Comparison of ENCODE assay signal across 12 mouse cellular contexts in the genomic region with DNA sequence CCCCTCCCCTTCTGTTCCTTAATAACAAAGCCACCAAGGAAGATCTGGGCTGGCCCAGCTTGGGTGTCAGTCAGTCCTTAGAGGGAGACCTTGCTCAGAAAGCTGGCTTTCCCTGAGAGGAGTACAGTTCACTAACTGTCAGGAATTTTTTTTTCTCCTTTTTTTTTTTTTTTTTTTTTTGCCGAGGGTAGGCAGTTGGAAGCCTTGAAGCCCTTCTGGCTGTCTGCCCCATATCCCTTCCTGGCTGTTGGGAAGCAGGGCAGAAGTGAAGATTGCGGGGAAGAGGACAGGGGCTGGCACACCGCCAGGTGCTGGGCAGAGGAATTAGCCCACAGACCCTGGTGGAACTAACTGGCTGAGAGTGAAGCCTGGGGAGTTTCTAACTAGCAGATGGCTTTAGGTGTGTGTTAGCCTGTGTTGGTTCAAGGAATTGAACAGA. TPM values are rescaled to one million over a fixed set of nuclear protein-coding genes. Genes with fewer than 3 reads are reported as not detected.
DNase-seq lines count a peak whose midpoint lies in the region; ATAC-seq lines count a peak whose summit lies in the region.
"Had no signal": no experiment of that assay in that cellular context is flagged by ENCODE, and none has a peak within 500 bp of the region (broad histone marks: within the 10 kb centered on the region; RNA-seq: fewer than 3 reads in every experiment).

No protein-coding gene starts in this region.

- no peaks in the 10 kb centered on the region for H3K9me3 ChIP-seq in lung, embryonic 16.5 days (ENCODE audit: control insufficient read depth, low read length)
- no peaks in the 10 kb centered on the region for H3K9me3 ChIP-seq in hindbrain, embryonic 14.5 days (ENCODE audit: control insufficient read depth, low read length)
- H3K9me3 ChIP-seq in midbrain, embryonic 14.5 days (ENCODE audit: control insufficient read depth, low read length) = no peaks in the 10 kb centered on the region
- H3K9me3 ChIP-seq: stomach, embryonic 15.5 days had no signal

- peaks cover 14% of the 10 kb centered on the region for H3K4me1 ChIP-seq in lung, embryonic 16.5 days (replicated peaks; ENCODE audit: control insufficient read depth, insufficient read depth, low read length)
- peaks cover 23% of the 10 kb centered on the region for H3K4me1 ChIP-seq in hindbrain, embryonic 14.5 days (replicated peaks; ENCODE audit: control insufficient read depth, insufficient read depth, low read length)
- H3K4me1 ChIP-seq in midbrain, embryonic 14.5 days (ENCODE audit: control insufficient read depth, insufficient read depth, low read length) = peaks cover 8% of the 10 kb centered on the region

- no peaks in the 10 kb centered on the region for H3K27me3 ChIP-seq in lung, embryonic 16.5 days (ENCODE audit: control insufficient read depth, insufficient read depth, low read depth, low read length)
- no peaks in the 10 kb centered on the region for H3K27me3 ChIP-seq in hindbrain, embryonic 14.5 days (ENCODE audit: control insufficient read depth, insufficient read depth, low read length)
- no peaks in the 10 kb centered on the region for H3K27me3 ChIP-seq in midbrain, embryonic 14.5 days (ENCODE audit: control insufficient read depth, insufficient read depth, low read length)
- H3K27me3 ChIP-seq: stomach, embryonic 15.5 days had no signal

- ATAC-seq in lung, embryonic 16.5 days (ENCODE audit: low read depth) = peak; percentile 36; the same call in 1 of the 2 replicates
- ATAC-seq in hindbrain, embryonic 14.5 days (ENCODE audit: low FRiP score) = peak; percentile 63; the same call in 1 of the 2 replicates
- no peak for ATAC-seq in midbrain, embryonic 14.5 days (ENCODE audit: low FRiP score, low TSS enrichment)

- no peak overlapping the region for H3K4me3 ChIP-seq in lung, embryonic 16.5 days (ENCODE audit: low read length)
- H3K4me3 ChIP-seq in hindbrain, embryonic 14.5 days (replicated peaks; ENCODE audit: low read length) = no peak overlapping the region
- no peak overlapping the region for H3K4me3 ChIP-seq in midbrain, embryonic 14.5 days (replicated peaks; ENCODE audit: low read depth, low read length)
- H3K4me3 ChIP-seq: erythroblast, embryonic 14.5 days; stomach, embryonic 15.5 days had no signal

- peak; percentile 25 for DNase-seq in adrenal gland, postnatal 14 days
- no peak for DNase-seq in adrenal gland, postnatal 36 days
- DNase-seq in lung, postnatal 4 days = no peak
- peak; percentile 64 for DNase-seq in hindbrain, embryonic 14.5 days (ENCODE audit: low spot score)
- peak; percentile 67 for DNase-seq in midbrain, embryonic 14.5 days
- DNase-seq in embryo, embryonic 9.5 days (ENCODE audit: extremely low spot score) = no peak
- DNase-seq in right cerebral cortex, postnatal 4 days = no peak
- DNase-seq: cerebellum, adult 9-11 months; heart, postnatal 14 days had no signal

- no peak overlapping the region for H3K9ac ChIP-seq in lung, embryonic 16.5 days (ENCODE audit: low read length)
- H3K9ac ChIP-seq in hindbrain, embryonic 14.5 days = no peak overlapping the region
- H3K9ac ChIP-seq in midbrain, embryonic 14.5 days (replicated peaks; ENCODE audit: low read length) = no peak overlapping the region
- H3K9ac ChIP-seq: stomach, embryonic 15.5 days had no signal

- no peak overlapping the region for H3K27ac ChIP-seq in lung, embryonic 16.5 days (ENCODE audit: low read length)
- peak overlapping the region; percentile 50 for H3K27ac ChIP-seq in hindbrain, embryonic 14.5 days
- H3K27ac ChIP-seq in midbrain, embryonic 14.5 days (replicated peaks; ENCODE audit: low read depth, low read length) = no peak overlapping the region
- H3K27ac ChIP-seq: stomach, embryonic 15.5 days had no signal

- 20% methylated on average over 3 of the region's 3 CpGs for WGBS in lung, embryonic 16.5 days
- WGBS in hindbrain, embryonic 14.5 days = 45% methylated on average over 3 of the region's 3 CpGs
- 50% methylated on average over 3 of the region's 3 CpGs for WGBS in midbrain, embryonic 14.5 days

- no peaks in the 10 kb centered on the region for H3K36me3 ChIP-seq in lung, embryonic 16.5 days (ENCODE audit: control insufficient read depth, insufficient read depth, low read length)
- peaks cover 5% of the 10 kb centered on the region; the same call in 1 of the 2 replicates for H3K36me3 ChIP-seq in hindbrain, embryonic 14.5 days (replicated peaks; ENCODE audit: control insufficient read depth, insufficient read depth)
- peaks cover 16% of the 10 kb centered on the region for H3K36me3 ChIP-seq in midbrain, embryonic 14.5 days (ENCODE audit: control insufficient read depth, insufficient read depth, low read length)
- H3K36me3 ChIP-seq: stomach, embryonic 15.5 days had no signal

- H3K4me2 ChIP-seq in lung, embryonic 16.5 days (ENCODE audit: low read depth, low read length) = no peak overlapping the region
- H3K4me2 ChIP-seq in hindbrain, embryonic 14.5 days (replicated peaks) = no peak overlapping the region
- H3K4me2 ChIP-seq in midbrain, embryonic 14.5 days (ENCODE audit: low read length) = no peak overlapping the region
- H3K4me2 ChIP-seq: stomach, embryonic 15.5 days had no signal

RNA-seq across cellular contexts. Expression of a gene that starts 8.4 kb away (rescaled TPM):
- 9.1 and 58.4 TPM in 2 replicates for total RNA-seq in adrenal gland, postnatal 14 days (2021)
- total RNA-seq in adrenal gland, postnatal 36 days (2021) = 1 to 10 TPM; 1.8 to 2.0 TPM
- 213 and 233 TPM in 2 replicates for polyA plus RNA-seq in lung, embryonic 16.5 days (2015; fragmentation: Nextera tagmentation; extraction: Ambion mirVana)
- polyA plus RNA-seq in hindbrain, embryonic 14.5 days (2014; fragmentation: Nextera tagmentation; extraction: Ambion mirVana) = 443 and 473 TPM in 2 replicates
- 200 and 310 TPM in 2 replicates for polyA plus RNA-seq in midbrain, embryonic 14.5 days (2014; fragmentation: Nextera tagmentation; extraction: Ambion mirVana)

RNA-seq across cellular contexts. Expression of a gene that starts 42.0 kb away (rescaled TPM):
- 68.1 and 74.3 TPM in 2 replicates for total RNA-seq in adrenal gland, postnatal 14 days (2021)
- total RNA-seq in adrenal gland, postnatal 36 days (2021) = 100 to 1,000 TPM in 1 of 2 experiments, 10 to 100 TPM in 1; 56.7 to 109 TPM
- 58.7 and 72.4 TPM in 2 replicates for polyA plus RNA-seq in lung, embryonic 16.5 days (2015; fragmentation: Nextera tagmentation; extraction: Ambion mirVana)
- polyA plus RNA-seq in hindbrain, embryonic 14.5 days (2014; fragmentation: Nextera tagmentation; extraction: Ambion mirVana) = 47.5 and 54.4 TPM in 2 replicates
- 22.4 and 30.4 TPM in 2 replicates for polyA plus RNA-seq in midbrain, embryonic 14.5 days (2014; fragmentation: Nextera tagmentation; extraction: Ambion mirVana)
- polyA plus RNA-seq: erythroblast, embryonic 14.5 days had no signal

Comparison
In these comparisons a context has a peak if more than half of its experiments do, and no peak if none do; other contexts are left out.
1. DNase-seq: peak in adrenal gland, postnatal 14 days (single experiment), hindbrain, embryonic 14.5 days (single experiment) and midbrain, embryonic 14.5 days (single experiment); none in adrenal gland, postnatal 36 days (0 of 2), lung, postnatal 4 days (0 of 2), embryo, embryonic 9.5 days (single experiment) and right cerebral cortex, postnatal 4 days (single experiment).